Mouse (Mus musculus): Measurements from ENCODE around the gene Kif7. TPM values are rescaled to one million over a fixed set of nuclear protein-coding genes. Genes with fewer than 3 reads are reported as not detected.

The Kif7 gene
- 0.53 and 1.6 TPM in 2 replicates for total RNA-seq (2017)

DNA sequence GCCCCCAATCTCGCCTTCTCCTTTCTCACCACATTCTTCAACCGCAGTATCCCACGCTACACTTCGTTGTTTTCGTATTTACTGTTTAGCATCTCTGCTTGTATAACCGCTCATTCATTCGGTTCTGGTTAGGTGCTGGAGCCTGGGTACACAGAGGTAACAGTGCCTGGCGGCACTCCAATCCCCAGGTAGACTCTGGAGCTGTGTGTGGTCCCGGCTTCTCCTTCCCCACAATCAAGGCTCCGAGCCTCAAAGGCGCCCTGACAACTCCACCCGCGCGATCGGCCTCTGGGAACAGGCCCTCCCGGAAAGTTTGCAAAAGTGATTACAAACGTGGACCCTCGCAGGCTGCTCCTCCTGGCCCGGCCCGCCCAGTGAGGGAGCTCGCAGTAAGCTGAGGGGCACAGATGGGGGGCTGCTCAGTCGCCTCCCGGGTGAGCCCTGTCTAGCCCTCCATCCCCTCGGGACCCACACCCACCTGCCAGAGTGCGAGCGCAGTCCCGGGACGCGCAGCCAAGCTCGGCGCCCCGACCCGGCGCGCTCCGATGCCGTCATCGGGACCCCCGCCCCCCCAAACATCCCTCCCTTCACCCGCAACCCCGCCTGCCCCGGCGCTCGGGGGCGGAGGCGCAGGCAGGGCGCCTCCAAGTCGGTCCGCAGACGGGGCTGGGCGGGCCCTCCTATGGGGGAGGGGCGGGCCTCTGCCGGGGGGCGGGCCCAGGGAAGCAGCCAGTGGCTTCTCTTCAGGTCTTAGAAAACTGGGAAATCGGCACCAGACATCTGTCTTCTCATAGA is at the start of gene Kif7:
Gene Kif7 (minus strand): TSS at position 534 of the 795 bp plus-strand sequence.
- ATAC-seq (replicated peaks; ENCODE audit: low read depth, poor library complexity, severe bottlenecking): peak; percentile 57

DNA sequence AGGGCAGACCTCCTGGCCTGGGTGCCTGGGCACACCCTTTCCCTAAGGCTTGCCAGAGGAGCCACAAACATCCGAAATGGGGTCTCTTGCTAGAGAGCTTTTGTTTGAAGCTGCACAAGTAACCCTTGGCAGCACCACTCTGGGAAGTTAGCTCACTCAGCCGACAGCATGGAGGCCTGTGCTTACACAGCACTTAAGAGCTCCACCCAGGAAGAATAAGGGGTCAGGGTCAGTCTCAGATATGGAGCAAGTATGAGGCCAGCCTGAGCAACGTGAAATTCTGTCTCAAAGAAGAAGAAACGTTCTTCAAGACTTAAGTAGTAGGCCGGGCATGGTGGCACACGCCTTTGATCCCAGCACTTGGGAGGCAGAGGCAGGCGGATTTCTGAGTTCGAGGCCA is 46.6 kb upstream of the Kif7 start:
- no peak for ATAC-seq (replicated peaks; ENCODE audit: low read depth, poor library complexity, severe bottlenecking)

DNA sequence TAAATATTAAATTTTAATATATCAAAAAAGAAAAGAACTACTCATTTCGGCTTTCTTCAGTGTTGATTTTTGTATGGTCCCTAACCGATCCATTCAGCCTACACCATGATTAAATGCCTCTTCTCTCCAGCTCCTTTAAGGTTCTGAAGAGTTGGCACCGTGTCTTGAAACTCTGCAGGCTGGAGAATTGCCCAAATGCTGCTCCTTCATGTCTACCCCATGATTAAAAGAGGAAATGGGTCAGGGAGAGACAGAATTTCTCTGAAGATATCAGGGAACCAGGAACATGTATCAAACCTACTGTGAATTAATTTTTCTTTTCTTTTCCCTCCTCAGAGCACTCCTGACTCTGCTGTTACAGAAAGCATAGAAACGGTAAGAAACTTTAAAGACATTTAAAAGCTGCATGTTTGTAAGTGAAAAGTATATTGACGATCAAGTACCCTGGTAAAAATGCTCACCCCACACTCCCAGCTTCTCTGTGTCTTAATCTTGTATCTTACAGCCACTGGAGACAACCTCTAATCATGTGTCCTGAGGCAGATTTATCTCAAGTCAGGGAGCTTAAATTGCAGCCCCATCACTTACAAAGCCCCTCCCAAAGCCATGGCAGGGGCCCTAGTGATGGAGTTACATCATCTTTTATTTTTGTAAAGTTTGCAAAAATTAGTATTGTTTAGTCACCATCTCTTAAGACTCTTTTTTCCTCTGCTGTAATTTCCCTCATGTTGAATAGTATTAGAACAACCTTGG is 45.8 kb upstream of the Kif7 start:
- ATAC-seq (replicated peaks; ENCODE audit: low read depth, poor library complexity, severe bottlenecking): no peak

DNA sequence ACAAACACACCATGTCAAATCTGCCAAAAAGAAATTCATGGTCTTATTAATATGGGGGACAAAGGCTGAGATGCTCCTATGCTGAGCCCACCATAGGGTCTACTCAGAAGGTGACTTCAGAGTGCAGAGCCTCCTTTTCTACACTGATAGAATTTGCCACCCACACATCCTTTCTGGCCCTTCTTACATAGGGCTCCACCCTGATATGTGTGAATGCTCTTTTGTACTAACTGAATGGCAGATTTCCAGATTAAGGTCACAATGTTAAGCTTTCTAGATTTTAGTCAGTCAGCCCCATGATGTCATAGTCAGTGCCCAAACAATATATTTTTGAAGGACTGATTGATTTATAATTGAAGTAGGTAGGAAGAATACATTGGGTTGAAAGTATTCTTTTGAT is 44.2 kb upstream of the Kif7 start:
- ATAC-seq (replicated peaks; ENCODE audit: low read depth, poor library complexity, severe bottlenecking): no peak

DNA sequence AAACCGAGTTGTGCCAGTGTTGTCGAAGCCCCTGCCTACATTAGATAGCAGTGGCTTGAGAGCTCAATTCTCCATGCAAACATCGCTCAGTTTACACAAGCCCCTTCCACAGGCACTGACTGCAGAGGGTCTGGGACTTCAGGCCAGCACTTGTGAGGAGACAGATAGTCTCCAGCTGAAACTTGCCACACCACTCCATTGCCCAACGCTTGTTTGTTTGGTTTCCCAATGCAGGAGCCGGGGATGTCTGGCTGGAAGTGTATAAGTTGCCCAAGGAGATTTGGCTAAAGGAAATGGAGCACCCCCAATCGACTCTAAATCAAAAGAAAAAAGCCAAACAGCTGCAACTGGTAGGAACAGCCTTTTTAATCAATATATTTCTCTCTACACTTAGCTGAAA is 42.7 kb upstream of the Kif7 start:
- no peak for ATAC-seq (replicated peaks; ENCODE audit: low read depth, poor library complexity, severe bottlenecking)

DNA sequence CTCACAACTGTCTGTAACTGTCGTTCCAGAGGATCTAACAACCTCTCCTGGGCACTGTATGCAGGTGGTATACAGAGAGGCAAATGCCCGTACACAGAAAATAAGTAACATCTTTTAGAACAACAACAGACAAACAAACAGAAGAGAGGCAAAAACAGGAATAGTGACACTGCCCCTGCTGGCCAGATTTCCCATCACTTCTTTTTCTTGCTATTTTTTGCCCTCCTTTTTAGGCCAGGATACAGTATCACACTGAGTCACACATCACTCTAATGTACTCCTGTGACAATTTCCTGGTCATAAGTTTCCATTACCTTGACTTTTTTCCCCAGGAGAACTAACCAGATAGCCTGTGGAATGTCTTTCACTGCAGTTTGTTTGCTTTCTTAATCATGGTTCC is 40.8 kb upstream of the Kif7 start:
- no peak for ATAC-seq (replicated peaks; ENCODE audit: low read depth, poor library complexity, severe bottlenecking)

DNA sequence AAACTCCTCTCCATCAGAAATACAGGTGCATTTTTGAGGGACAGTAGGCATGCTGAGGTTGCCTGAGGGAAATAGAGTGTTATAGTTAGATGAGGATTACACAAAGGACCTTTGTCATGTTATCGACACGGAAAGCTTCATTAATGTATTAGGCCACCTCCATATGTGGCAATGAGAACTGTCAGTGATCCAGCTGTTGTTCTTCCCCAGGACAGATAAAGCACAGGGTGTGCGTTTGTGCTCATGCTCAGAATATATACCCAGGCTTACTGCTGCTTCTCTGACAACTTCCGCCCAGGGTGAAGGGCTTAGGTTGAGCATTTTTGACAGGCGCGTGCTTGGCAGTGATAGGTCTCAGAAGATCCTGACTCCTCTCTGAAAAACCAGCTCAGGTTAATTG is 34.0 kb upstream of the Kif7 start:
- ATAC-seq (replicated peaks; ENCODE audit: low read depth, poor library complexity, severe bottlenecking): no peak

DNA sequence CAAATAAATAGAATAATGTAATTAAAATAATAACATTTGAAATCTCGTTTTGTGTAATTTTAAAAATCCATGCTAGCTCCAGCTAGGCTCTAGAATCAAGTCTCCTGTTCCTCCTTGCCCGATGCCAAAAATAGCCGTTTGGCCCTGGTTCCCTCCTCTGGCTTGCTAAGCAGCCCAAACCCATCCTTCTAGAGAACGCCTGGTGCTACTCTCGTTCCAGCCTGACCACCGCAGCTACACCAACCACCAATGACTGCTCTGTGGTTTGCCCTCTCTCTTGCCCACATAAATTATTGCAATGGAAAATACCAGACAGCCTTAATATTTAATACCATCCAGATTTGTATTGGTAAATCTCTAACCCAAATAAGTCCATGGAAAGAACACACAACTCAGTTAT is 32.1 kb upstream of the Kif7 start:
- no peak for ATAC-seq (replicated peaks; ENCODE audit: low read depth, poor library complexity, severe bottlenecking)

DNA sequence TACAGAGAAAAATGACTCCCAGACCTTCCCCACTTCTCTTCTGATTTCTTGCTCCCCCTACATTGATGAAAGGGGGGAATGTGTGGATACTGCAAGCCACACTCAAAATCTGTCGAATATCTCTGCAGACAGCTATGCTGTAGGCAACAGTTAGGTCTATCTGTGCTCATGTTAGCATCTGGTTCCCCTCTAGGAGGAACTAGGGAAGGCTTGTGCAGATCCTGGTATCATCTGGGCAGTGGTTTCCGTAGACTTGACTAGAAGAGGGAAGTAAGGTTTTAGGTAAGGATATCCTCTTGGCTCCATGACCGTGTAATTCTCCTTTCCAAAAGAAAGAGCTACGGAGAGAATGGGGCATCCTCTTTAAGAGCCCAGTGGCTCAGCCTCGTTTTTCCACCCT is 29.1 kb upstream of the Kif7 start:
- peak; percentile 67 for ATAC-seq (replicated peaks; ENCODE audit: low read depth, poor library complexity, severe bottlenecking)

DNA sequence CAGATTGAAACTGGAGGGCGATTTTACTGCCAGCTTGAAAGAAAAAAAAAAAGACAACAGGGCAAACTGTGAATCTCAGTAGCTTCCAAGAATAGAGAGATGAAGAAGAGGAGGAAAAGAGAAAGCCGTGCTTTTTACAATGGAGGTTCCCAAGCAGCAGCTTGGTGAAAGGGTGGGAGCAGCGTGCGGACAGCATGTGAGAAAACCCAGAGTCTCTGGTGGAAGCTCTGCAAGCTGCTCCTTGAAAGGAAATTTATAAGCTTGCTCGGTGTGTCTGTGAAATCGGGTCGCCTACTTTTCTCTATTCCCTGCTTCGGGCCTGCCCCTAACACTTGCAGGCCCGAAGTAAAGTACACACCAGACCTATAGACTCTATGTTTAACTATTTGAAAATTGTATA is 28.5 kb upstream of the Kif7 start:
- ATAC-seq (replicated peaks; ENCODE audit: low read depth, poor library complexity, severe bottlenecking): no peak

DNA sequence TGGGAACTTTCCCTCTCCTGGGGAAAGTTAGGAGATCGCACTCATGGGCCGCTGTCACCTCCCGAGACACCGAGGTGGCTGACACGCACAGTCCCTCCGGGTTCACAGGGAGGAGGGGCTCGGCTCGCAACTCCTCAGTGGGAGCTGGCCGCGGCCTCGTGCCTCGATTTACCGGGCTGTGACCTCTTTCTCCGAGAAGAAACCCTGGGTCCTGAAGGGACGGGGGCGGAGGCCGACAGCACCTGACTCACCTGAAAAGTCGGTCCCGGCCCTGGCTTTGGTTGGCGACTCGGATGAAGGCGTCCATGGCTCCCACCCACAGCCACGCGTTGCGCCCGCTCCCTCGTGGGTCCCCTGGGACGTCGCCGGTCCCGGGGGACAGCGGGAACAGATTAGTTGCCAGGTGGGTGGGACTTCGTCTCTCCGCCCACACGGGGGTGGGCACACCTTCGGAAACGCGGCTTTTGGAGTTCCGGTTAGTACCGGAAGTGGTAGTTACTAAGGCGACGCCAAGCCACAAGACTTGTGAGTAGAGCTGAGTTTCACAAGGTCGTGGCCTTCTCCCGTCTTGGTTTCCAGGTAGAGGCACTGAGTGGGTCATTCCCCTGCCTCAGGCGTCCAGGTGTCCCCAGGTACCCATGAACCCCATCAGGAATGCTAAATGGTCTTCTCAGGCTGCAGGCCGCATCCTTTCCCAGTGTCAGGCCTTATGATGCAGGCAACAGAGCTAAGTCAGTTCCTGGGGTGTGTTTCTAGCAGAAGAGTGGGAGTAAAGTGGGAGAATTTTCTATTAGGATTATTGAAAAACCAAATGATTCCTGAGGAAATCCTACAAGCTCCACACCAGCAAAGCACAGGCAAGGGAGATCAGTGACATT is 27.4 kb upstream of the Kif7 start, which contains the start of the genes Pex11a and Wdr93:
Gene Pex11a (minus strand): TSS at position 473 of the 878 bp plus-strand sequence.
Gene Wdr93 (plus strand): TSS at position 505 of the 878 bp plus-strand sequence.
- ATAC-seq (replicated peaks; ENCODE audit: low read depth, poor library complexity, severe bottlenecking): peak; percentile 88

DNA sequence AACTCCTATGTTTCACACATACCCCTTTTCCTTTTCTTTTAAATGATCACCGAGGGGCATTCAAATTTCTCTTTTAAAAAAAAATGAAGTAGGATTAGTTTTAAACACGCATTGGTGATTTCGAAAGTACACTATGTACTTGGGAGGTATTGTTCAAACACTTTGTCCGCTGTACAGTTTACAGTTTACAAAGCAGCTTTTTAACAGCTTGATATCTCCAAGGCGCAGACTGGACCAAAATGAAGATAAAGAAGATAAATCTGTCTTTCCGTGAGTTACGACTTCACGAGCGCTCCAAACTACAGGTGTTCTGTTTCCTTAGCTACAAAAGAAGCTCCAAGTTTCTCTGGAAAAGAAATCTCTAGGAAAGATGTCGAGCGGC is 26.7 kb upstream of the Kif7 start:
- no peak for ATAC-seq (replicated peaks; ENCODE audit: low read depth, poor library complexity, severe bottlenecking)

DNA sequence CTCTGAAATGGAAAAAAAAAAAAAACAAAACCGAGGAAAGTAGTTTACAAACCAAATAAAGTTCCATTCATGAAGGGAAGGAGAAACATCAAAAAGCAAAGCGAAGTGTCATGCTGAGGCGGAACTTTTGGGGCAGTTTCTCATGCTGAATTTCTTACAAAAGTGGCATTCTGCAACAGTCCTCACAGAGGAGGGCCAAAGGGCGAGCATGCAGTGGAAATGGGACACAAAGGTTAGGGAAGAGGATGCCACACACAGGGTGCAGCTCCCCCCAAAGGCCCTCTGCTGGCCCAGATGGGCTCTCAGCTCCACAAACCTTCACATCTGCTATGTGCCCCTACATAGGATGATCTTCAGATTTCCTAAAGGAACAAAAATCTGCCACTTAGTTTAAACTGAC is 24.8 kb upstream of the Kif7 start:
- no peak for ATAC-seq (replicated peaks; ENCODE audit: low read depth, poor library complexity, severe bottlenecking)

DNA sequence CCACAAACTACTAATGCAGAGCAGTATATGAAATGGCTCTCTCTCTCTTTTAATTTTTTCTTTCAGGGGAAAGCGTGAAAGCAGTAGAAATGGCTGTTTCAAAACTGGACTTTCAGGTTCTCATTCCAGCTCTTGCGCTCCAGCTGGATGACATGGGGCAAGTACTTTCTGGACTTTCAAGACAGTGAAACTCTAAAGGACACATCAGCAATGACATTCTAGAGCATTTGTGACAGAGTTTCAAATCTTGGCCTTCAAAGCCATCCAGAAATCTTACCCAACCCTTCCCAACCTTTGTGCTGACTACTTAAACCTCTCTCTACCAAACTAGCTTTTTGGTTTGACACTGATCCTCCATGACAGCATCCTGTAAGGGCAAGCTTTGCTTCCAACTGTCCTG is 23.4 kb upstream of the Kif7 start:
- ATAC-seq (replicated peaks; ENCODE audit: low read depth, poor library complexity, severe bottlenecking): no peak

DNA sequence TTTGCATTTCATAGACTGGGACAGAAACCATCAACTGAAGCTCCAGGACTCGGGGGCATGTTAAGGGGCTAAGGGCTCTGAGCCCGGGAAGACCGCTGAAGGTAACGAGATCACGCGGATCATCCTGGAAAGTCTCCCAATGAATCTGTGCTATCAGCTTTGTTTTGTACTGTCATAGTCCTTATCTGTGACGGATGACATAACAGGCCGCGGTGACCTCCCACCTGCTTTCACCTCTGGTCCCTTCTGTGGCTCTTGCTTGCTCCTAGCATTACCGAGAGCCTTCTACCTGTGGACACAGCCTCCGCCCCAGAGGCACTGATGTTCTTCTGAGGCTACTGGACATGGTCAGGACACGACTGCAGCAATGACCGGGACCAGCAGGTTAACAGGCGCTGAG is 21.0 kb upstream of the Kif7 start:
- ATAC-seq (replicated peaks; ENCODE audit: low read depth, poor library complexity, severe bottlenecking): no peak

DNA sequence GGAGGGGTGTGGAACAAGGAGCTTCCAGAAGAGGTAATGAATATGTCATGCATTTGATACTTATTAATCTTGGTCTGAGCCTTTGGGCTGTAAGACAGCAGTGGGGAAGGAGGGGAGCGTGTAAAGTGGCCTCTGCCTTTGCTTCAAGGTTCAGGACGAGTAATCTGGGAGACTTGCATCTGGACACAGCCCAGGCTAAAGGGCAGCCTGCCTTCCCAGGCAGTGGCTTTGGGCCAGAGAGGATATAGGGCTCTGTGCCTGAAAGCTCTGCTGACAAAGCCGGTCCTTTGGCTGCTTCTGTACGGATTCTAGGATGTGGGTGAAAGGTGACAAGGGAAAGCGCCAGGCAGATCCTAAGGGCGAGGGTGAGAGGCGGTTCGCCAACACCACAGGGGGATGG is 19.0 kb upstream of the Kif7 start:
- no peak for ATAC-seq (replicated peaks; ENCODE audit: low read depth, poor library complexity, severe bottlenecking)

DNA sequence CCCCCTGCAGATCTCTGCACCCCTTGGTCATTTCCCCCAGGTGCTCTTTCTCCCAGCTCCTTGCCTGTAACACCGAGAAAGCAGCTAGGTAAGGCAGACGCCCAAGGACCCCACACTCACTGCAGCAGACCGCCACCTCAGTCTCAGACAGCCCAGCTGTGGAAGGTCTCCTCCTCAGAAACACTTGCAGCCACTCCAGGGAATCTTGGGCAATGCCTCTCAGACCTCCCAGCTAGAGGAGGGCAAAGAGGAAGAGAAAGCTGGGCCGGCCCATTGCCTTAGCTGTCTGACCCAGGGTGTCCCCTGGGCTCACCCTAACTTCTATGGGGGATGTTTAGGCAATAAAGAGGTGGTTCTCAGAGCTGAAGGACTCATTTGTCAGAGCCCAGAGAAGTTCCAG is 17.1 kb upstream of the Kif7 start, which contains the start of gene Plin1:
Gene Plin1 (minus strand): TSS at position 282 of the 400 bp plus-strand sequence.
- ATAC-seq (replicated peaks; ENCODE audit: low read depth, poor library complexity, severe bottlenecking): 0 out of 2 replicates have a peak, but pooled peaks have one; percentile 16

DNA sequence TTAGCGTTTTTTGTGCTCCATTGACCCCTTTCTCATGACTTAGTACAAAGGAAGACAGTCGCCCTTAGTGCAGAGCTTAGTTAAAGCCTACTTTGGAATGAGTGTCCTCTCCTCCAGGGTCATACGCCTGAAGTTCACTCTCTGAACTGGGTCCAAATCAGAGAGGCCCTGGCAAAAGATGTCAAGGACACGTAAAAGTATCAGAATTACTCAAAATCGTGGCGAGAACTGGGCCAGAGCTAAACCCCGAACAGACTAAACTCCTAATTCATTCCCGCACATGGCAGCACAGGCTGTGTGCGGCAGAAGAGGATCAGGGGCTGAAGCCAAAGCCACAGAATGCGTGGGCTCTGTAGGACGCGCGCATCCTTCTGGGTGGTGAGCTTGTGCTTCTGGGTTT is 15.9 kb upstream of the Kif7 start:
- no peak for ATAC-seq (replicated peaks; ENCODE audit: low read depth, poor library complexity, severe bottlenecking)

DNA sequence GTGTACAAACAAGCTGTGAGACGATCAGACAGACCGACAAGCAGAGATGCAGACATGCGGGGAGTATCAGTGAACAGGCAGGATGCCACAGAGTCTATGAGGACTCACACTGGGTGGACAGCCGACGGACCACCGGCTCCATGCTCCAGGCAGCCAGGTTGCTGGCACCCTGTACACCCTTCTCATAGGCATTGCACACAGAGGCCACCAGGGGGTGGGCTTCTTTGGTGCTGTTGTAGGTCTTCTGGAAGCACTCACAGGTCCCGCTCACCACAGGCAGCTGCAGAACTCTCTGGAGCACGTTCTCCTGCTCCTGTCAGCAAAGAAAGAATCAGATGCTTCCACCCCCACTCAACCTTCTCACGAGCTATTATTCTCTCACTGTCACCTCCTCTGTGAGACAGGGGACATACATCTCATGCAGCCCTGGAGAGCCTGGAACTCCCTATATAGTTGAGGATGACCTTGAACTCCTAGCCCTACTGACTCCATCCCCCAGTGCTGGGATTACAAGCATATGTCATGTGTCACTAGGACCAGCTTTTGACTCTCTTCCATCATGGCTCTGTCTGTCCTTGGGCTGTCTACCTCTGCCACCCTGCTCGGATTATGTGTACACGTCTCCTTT is 14.3 kb upstream of the Kif7 start:
- no peak for ATAC-seq (replicated peaks; ENCODE audit: low read depth, poor library complexity, severe bottlenecking)

DNA sequence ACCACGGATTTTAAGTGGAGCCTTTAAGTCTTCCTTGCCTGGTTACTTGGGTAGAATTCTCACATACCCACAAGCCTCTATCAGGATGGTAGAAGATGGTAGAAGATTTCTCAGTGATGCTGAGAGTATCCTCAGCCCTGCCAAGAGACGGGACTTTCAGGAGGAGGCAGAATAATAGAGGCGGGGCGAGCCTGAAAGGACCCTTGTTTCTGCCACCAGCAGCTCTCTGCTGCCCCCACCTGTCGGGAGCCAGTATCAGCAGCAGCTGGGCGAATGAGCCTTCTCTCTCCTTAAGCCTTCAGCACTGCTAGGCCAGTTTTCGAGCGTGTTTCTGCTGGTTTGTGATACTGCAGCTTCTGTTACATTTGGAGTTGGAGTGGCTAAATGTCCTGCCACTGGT is 13.6 kb upstream of the Kif7 start:
- ATAC-seq (replicated peaks; ENCODE audit: low read depth, poor library complexity, severe bottlenecking): peak; percentile 71

Data from common myeloid progenitor, adult 5-6 weeks (primary cell).